Mouse (Mus musculus) ovary, postnatal 10 days (tissue): ENCODE measurements around the gene Tut4.

Experiments used
- DNase-seq: peaks from one replicate; pipeline ENCODE4 v3.0.0; 2022; ENCODE audit warnings: low spot score

Gene Tut4

DNA sequence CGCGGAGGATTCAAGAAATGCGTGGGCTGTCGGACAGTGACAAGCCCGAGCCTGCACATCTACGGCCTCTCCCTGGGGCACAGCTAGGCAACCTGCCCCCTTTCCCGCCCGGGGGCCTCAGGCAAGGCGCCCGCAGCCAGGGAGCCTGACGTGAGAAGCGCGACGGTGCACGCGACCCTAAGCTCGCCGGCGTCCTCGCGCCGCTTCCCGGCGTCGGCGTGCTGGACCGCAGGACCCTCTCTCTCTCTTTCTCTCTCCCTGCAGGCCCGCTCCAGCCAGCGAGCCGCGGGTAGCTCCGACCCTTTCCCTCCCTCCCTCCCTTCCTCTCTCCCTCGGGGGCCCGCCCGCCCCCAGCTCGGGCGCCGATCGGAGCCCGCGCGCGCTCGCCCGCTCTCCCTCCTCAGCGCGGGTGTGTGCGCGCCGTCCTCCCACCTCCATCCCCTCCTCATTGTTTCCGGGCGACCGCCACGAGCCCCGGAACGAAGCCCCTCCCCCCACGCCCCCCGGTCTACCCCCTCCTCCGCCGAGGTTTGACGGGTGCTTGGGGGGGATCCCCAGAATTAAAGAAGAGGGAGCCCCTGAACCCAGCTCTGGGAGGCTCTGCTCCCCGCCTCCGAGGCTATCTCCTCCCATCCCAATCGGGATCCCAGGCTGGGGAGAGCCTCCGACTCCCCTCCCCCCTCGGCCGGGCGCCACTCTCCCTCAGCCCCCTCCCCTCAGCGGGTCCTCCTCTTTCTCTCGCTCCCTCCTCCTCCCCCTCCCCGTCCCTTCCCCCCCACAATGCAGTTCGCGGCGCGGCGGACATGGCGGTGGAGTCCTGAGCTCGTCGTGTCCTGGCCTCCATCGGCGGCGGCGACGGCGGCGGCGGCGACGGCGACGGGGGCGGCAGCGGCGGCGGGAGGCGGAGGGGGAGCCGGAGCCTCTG, at the start of gene Tut4:
Gene Tut4 (plus strand): TSS at position 196 of the 925 bp plus-strand sequence.
- peak; percentile 80 for DNase-seq

DNA sequence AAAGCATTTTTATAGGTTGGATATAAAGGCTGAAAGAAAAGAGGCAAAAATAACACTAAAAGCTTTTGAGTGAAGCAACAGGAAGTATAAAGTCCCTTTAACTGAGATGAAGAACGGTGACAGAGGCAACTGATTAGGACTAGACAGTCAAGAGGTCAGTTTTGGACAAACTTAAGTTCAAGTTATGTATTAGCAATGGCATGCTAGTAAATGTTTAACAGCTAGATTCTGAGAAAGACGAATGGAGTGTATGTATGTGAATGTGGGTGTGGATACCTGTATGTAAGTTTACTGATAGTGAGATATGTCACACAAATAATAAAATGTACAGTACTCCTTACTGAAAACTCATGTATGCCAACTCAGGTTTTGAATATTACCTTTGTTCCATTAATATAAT, 34.6 kb upstream of the Tut4 start:
- DNase-seq = no peak

DNA sequence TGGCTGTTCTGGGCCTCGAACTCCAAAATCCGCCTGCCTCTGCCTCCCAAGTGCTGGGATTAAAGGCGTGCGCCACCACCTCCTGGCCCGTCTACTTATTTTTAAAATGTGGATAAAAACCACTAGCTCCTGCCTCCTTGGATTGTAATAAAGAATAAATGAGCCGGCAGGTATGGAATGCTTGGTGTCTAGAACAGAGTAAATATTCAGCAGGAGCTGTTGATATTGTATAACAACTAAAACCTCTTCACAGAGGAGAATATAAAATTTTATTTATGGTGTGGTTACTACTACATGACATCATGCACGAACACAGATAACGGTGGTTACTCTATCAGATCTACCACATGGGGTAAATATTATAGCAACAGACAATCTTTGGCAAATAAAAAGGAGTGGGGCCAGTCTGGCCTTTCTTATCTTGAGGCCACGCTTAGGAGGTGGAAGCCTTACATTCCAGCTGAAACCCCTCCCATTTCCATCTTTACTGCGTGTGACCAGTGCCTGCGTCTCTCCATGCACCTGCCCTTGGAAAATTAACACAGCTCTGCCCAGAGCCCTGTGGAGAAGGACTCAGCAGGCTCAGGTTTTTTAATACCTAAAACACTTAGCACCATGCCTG, 31.4 kb upstream of the Tut4 start:
- DNase-seq = no peak

DNA sequence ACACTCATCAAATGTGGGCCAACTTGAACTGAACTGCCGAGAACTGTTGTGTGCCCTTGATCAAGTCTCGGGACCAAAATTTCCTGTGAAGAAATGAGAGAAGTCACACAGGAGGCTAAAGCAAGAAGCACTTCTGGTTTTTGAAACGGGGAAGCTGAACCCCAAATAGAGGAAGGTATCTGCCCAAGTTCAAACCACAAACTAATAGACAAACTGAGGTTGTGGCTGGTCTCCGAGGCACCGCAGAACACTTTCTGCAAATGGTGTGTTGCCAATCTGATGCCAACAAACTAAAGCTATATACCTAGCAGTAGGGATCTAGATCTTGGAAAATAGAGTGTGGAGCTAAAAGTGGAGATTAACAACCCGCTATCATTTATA, 30.9 kb upstream of the Tut4 start:
- DNase-seq = no peak

DNA sequence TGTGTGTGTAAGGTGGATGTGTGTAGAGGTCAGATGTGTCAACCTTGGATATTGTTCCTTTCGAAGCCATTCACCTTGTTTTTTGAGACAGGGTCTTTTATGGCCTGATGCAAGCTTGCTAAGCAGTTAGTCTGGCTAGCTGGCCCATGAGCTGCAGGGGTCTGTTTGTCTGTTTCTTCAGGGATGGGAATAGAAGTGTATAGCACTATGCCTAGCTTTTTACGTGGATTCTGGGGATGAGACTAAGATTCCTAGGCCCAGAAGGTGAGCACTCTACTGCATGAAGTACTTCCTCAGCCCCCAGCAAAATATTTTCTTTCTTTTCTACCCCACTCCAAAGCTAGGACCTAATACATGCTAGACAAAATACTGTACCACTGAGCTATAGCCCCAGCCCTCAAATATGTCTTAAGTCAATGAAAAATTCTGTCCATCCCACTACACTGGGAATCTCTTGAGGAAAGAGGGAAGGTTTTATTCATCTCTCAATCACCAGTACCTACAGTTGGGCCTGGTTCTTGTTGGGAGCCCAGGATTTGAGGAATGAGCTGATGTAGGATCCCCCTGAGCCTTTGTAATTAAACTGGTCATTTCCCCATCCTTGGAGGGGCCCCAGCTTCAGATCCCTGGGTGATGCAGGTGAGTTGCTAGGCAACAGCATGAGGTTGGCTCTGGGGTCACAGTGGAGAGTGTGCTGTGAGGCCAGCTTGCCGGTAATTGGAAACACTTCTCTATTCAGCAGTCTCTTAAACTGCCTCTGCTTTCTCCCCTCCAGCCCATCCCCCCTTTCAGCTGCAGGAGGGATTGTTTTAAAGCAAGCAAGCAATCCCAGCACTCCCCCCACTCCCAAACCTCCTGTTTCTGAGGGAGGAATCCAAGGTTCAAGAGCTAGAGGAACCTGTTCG, 28.3 kb upstream of the Tut4 start:
- no peak for DNase-seq

DNA sequence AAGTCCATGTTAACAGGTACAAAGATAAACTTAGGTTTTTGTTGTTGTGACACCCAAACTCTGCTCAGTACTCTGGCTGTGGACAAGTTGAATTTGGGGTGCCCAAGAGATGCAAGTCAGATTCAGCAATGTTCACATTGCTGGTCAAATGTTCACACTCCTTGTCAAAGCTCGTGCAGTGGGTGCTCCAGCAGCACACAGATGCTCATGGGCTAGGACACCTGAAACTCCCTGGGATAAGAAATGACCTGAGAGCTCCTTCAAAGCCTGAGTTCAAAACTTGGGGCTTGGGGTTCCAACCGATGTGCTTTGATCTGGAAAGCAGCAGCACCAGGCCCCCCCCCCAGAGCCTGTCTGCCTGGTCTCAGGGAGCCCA, 27.7 kb upstream of the Tut4 start:
- no peak for DNase-seq

DNA sequence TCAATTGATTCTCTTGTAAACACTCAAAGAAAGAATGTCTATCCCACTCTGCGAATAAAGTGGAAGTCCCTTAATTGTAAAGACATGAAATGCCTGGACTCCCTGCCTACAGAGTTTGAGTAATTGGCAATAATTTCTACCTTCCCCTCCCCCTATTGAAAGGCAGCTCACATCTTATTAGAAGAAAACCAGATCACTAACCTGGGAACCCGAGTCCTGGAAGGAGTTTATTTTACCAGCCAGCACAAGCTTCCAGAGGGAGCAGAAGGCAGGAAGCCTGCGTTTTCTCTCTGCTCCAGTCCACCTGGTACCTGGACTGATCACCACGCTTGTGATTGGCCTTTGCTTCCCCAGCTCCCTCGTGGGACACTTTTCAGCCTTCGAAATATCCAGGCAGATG, 25.9 kb upstream of the Tut4 start:
- no peak for DNase-seq

DNA sequence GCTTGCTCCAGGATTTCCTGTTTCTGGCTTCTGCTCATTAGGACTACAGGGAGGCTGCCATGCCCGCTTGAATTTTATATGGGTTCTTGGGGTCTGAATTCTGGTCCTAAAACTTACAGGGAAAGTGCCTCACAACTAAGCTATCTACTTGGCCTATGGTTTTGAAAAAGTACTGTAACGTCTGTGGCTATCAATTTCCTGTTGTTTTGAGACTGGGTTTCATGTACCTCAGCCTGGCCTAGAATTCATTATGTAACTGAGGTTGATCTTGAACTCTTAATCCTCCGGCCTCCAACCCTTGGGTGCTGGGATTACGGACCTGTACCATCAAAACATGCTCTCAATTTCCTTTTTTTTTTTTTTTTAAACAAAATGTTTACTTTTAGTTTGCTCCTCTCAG, 25.0 kb upstream of the Tut4 start:
- no peak for DNase-seq

DNA sequence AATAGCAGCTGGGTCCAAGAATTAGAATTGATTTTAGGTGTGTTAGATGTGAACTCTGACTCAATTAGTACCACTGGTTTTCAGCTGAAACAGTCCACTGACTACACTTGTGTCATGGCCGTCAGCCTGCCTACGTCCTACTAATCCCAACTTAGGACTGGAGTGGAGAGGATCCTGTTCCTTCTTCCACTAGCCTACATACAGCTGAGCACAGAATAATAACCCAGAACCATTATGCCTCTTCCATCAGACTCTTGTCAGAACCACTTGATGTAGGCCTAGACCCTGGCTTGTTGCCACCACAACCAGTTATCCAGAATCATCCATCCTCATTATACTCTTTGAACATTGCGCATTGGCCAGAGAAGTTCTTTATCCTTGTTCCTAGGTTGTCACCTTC, 24.4 kb upstream of the Tut4 start:
- no peak for DNase-seq

DNA sequence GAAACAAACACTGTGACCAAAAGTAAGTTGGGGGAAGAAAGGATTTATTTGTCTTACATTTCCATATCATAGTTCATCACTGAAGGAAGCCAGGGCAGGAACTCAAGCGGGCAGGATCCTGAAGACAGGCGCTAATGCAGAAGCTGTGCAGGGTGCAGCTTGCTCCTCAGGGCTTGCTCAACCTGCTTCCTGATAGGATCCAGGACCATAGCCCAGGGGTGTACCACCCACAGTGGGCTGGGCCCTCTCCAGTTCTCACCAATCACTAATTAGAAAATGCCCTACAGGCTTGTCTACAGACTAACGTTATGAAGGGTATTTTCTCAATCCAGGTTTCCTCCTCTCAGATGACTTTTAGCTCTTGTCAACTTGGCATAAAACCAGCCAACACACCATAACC, 23.6 kb upstream of the Tut4 start:
- DNase-seq = no peak

DNA sequence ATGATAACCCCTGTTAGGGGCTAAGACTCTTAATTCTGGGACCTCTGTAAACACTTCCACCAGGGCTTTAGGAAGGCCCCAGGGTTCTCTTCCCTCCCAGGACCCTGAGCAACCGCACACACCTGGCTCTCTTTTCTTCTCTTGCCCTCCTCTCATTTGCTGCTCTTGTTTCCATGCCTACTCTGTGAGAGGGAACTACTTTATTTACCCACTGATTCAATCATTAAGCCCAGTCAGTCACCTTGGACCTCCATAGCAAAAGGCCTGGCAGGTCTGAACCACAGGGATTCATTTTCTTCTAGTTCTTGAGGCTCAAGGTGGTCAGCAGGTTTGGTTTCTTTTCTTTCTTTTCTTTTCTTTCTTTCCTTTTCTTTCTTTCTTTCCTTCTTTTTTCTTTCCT, 23.0 kb upstream of the Tut4 start:
- no peak for DNase-seq

DNA sequence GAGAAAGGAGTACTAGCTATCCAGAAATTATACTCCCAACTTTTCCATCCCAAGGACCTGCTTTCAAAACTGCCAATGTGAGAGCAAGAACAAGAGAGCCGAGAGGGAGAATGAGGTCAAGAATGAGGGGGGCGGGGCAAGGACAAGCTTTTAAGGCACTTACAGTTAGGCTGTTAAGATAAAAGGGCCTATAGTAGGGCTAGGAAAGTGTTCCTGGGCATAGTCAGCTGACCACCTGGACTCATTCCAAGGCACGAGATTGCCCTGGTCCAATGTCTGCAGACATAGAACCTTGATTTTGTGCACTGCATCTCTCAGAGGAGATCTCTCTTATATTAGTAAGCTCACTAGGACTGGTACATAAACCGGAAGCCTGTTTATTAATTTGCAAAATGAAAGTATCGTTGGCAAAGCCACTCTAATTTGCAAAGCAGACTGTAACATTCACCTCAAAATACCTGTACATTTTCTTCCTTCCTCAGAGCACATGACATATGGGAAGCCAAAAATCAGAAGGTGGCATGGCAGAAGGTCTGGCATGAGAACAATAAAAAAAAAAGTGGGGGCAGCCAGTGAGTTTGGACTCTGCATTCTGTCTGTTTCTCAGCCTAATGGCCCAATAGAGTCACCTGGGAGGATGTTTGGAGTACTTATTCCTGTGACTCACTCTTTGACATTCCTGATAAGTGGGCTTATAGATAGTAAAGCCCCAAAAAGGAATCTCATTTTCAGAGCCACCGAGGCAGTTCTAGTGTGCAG, 21.0 kb upstream of the Tut4 start:
- DNase-seq = no peak

DNA sequence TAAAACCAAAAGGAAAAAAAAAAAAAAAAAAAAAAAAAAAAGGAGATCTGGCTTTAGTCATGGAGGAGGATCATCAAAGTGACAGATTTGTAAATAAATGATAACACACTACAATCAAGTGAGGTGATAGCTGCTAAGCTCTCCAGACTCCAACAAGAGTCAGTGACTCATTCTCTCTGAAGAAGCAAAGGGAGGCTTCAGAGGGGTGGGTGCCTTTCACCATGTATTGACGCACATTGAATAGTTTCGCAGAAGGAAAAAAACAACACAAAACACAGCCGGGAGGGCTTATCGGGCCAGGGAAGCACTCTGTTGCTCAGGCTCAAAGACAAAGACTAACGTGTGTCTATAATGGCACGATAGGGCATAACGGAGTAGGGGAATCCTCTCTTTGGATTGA, 11.1 kb upstream of the Tut4 start:
- DNase-seq = no peak

DNA sequence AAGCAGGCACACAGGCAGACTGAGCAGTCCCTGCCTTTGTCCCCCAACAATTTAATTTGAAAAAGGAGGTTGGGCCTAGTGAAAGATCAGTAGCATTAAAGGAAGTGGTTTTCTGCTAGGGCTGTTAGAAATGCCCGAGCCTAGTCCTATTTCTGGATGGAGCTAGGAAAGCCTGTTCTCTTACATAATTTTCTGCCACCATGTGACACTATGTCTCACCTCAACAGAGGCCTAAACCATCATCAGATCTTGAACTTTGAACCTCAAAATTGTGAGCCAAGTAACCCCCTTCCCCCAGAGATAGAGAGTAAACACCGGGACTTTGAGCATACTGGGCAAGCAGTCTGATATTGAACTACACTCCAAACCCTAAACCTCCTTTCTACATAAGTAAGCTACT, 3.2 kb upstream of the Tut4 start:
- DNase-seq = no peak

DNA sequence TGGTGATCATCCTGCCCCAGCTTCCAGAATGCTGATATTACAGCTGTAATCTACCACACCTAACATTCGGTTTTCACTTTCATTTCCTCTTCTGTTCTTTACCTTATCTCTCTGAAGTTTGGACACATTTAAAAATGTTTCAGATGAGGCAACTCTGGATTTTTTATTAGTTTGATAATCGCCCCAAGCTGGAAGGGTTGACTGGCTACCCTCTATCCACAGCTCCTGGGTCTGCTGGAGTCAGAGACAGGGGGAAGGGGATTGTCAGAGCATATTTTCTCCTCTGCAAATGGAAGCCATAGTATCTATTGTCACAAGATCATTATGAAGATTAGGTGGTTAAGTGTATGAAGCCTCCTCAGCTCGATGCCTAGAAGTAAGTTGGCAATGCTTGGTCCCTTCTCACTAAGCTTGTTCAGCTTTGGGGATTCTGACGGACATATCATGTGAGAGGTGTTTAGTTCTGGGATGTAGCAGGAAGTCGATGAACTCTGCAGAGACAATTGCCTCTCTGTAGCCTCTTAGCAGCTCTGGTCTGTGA, 955 bp upstream of the Tut4 start:
- DNase-seq = no peak

DNA sequence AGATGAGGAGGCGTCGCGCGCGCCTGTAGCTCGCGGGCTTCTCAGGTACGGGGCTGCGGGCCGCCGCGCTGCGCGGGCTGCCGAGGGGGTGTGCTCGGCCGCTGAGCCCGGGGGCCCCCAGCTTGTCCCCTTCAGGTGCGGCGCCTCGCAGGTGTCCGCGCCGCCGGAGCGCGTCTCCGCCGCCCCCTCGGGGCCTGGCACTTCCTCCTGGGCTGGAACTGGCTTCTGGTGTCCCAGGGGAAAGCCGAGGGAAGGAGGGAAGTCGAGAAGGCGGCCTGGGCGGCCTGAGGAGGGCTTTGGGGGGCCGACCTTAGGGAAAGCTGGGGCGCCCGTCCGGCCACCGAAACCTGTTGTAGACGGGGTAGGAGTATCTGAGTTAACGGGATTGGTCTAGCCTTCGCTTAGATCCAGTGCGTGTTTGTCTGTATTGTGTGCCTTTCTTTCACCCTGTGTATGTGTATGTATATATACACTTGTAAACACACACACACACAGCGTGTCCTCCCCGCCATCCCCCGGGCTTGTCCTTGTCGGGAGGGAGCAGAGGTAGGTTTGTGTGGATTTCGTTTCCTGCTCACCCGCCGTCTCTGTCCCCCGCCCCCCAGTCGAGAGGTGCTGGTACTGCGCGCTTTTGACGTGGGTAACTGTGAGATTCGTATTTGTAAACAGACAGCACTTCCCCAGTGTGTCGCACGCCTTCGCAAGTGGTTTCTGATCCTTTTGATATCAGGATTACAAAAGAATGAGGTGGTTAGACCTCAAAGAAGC, 1.1 kb downstream of the Tut4 start:
- DNase-seq = peak; percentile 29

DNA sequence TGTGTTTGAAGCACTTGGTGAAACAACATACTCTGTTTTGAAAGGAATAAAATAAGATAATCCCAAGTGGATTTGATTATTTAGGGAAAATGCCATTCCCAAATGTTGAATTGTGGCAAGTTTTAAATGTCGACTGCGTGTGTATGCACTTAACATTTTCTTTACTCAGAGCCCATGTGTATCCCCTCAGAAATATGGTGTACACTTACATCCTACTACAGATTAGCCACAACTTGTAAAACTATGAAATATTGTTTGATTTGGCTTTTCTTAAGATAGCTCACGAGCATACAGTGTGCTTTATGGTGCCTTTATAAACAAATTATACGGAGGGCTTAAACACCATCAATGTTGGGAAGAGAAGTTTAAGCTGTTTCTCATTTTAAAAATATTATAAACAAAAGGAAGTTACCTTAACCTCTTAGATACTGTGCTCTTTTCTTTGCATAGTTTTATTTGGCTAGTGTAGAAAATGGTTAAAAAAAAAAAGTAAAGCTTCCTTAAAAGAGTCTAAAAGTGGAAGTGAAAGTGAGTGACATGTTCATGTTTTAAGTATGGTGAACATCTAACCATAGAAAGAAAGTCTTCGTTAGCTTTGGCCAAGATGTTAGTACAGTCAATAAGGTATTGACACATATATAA, 2.2 kb downstream of the Tut4 start:
- no peak for DNase-seq

DNA sequence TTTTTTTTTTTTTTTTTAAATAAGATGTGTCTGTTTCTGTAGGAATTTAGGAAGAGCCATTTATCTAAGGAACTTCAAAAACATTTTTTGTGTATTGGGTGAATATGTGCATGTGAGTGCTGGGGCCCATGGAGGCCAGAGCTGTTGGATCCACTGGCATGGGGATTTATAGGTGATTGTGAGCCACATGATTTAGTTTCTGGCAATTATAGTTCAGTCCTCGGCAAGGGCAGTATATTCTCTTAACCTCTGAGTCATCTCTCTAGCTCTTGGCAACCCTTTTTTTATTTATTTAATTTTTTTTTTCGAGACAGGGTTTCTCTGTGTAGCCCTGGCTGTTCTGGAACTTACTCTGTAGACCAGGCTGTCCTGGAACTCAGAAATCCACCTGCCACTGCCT, 14.4 kb downstream of the Tut4 start:
- no peak for DNase-seq

DNA sequence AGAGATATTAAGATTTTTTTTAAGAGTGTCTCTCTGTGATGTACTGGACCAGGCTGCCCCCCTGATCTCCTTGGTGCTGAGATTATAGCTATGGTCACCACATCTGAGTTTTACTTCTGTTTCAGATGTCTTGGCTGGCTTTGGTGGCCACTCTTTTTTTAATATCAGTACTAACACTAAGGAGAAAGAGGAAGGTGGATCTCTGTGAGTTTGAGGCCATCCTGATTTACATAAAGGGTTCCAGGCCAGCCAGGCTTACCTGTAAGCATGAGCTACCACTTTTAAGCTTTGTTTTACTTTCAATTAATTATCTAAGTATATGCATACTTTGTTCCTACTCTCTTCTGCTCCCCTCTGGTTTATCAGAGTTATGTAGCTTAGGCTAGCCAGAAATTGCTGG, 23.6 kb downstream of the Tut4 start:
- DNase-seq = no peak

DNA sequence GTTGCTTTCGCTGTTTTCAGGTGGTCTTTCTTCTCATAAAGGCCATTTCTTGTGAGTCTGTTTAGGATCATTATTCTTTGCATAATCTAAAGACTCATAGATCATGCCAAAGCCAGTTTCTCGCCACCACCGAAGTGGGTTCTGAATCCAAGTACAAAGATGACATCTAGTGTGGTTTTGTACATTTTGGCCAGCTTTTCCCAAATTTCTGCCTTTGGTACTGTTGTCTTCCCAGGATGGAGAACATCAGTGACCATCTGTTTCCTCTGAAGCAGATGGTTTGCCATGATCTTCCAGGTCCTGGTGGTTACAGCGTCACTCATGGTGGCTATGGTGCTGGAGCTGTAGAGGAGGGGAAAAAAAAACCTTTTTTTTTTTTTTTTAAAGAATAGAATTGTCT, 25.0 kb downstream of the Tut4 start:
- no peak for DNase-seq
